Mouse (Mus musculus) activated CD4-positive, CD25-positive, alpha-beta regulatory T cell, adult 9 weeks (primary cell): ENCODE measurements around the gene Raph1. TPM values are rescaled to one million over a fixed set of nuclear protein-coding genes. Genes with fewer than 3 reads are reported as not detected.

ENCODE experiments used
- polyA plus RNA-seq: library from polyadenylated mRNA; unstranded; fragments of 100-300 nt; shearing (Covaris generic); gene quantifications from one replicate; pipeline ENCODE4 v1.2.1, GENCODE M21; 2017

The Raph1 gene
- polyA plus RNA-seq, result 2.7 TPM

DNA sequence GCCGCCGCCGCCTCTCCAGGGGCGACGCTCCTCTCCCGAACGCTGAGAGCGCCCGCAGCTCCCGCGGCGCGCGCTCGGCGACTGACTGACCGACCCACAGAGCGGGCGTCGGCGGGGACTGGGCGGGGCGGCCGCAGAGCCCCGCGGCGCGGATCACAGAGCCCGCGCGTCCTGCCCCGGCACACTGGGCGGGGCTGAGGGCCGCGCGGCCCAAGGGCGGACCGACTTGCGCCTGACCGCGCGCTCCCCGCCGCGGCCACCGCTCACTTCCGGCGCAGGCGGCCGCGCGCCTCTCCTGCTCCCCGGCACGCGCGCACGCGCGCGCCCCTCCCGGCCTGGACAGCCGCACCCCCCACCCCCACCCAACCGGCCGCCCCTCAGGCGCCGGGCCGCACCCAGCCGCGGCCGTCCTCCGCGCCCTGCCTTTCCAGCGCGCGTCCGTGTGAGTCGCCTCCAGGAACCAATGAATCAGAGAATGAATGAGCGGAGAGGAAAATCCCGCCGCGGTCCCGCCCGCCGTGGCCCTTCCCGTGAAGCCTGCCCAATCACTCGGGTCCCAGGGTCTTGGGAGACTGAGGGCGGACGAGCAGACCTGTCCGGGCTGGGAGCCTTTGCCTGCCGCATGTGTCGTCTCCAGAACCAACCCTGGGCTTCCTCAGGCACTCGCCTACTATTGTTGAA is at the start of gene Raph1:
Gene Raph1 (minus strand): TSS at position 474 of the 681 bp plus-strand sequence.

Other genes starting within 250 kb of the Raph1 start
- gene Cyp20a1, start 223.8 kb downstream of the Raph1 start, polyA plus RNA-seq, result 20.5 TPM
- 21.4 TPM for gene Abi2, start 157.5 kb downstream of the Raph1 start, polyA plus RNA-seq
- 220 TPM for gene Cd28, start 149.7 kb upstream of the Raph1 start, polyA plus RNA-seq